Mouse (Mus musculus): ENCODE measurements around the gene Mast3. TPM values are rescaled to one million over a fixed set of nuclear protein-coding genes. Genes with fewer than 3 reads are reported as not detected.

Mast3 gene
- polyA plus RNA-seq, 1 experiment from 2014 or later, result 30.4 TPM

- no peaks in the 10 kb centered on the region for H3K27me3 ChIP-seq
- DNase-seq (ENCODE audit: low read depth, low spot score), result no peak
- ChIA-PET CTCF (interaction anchor here (0.9 kb wide), 1 partner anchor 9 kb away, joined by 3 read pairs; no protein-coding TSS in a partner anchor), POLR2A (no interaction called here)
- ATAC-seq, result no peak
- TF ChIP-seq CTCF (IDR thresholded peaks at IDR 0.05), result no peak
- in situ Hi-C loops (cut with MboI; ENCODE audit: low pct_unique_long_range_greater_than_20kb), result no loop called here
These were observed 18.4 kb downstream of the Mast3 start for GRCm38 (mm10) chr8:70786291-70787050.

GRCm38 (mm10) chr8:70780093-70780492 is 24.8 kb downstream of the Mast3 start:
- no peaks in the 10 kb centered on the region for H3K27me3 ChIP-seq
- ATAC-seq (no peak), DNase-seq (ENCODE audit: low read depth, low spot score) (no peak)
- ChIA-PET CTCF (no interaction called here), POLR2A (interaction anchor here (1.3 kb wide), 1 partner anchor 9 kb away, joined by 3 read pairs; no protein-coding TSS in a partner anchor)
- in situ Hi-C loops (cut with MboI; ENCODE audit: low pct_unique_long_range_greater_than_20kb), result no loop called here
- no peak for TF ChIP-seq CTCF (IDR thresholded peaks at IDR 0.05)

GRCm38 (mm10) chr8:70776496-70777444 is 28.1 kb downstream of the Mast3 start, which contains the start of gene Pik3r2:
TSS of gene Pik3r2 (minus strand) at chr8:70776713.
- ChIA-PET CTCF (interaction anchor here (1.0 kb wide), 1 partner anchor 14 kb away, joined by 8 read pairs; no protein-coding TSS in a partner anchor), POLR2A (interaction anchor here (0.7 to 1.3 kb wide), 3 partner anchors 12 to 738 kb away, joined by 3 to 11 read pairs (median 3); no protein-coding TSS in a partner anchor)
- DNase-seq (ENCODE audit: low read depth, low spot score) (peak; percentile 82), ATAC-seq (peak; percentile 82)
- H3K27me3 ChIP-seq, result no peaks in the 10 kb centered on the region
- in situ Hi-C loops (cut with MboI; ENCODE audit: low pct_unique_long_range_greater_than_20kb), result no loop called here
- TF ChIP-seq CTCF (IDR thresholded peaks at IDR 0.05), result no peak

GRCm38 (mm10) chr8:70775851-70776495 is 28.9 kb downstream of the Mast3 start:
- H3K27me3 ChIP-seq, result no peaks in the 10 kb centered on the region
- no peak for DNase-seq (ENCODE audit: low read depth, low spot score)
- no peak for TF ChIP-seq CTCF (IDR thresholded peaks at IDR 0.05)
- no peak for ATAC-seq
- in situ Hi-C loops (cut with MboI; ENCODE audit: low pct_unique_long_range_greater_than_20kb), result no loop called here
- POLR2A ChIA-PET, result interaction anchor here (0.7 to 1.3 kb wide), 4 partner anchors 12 to 738 kb away, joined by 3 to 11 read pairs (median 3); no protein-coding TSS in a partner anchor
- CTCF ChIA-PET, result no interaction called here

- no peak for TF ChIP-seq CTCF (IDR thresholded peaks at IDR 0.05)
- ATAC-seq (no peak), DNase-seq (ENCODE audit: low read depth, low spot score) (no peak)
- POLR2A ChIA-PET, result interaction anchor here (0.9 kb wide), 1 partner anchor 12 kb away, joined by 3 read pairs; no protein-coding TSS in a partner anchor
- H3K27me3 ChIP-seq, result no peaks in the 10 kb centered on the region
- CTCF ChIA-PET, result interaction anchor here (1.5 to 3.4 kb wide), 2 partner anchors 12 to 19 kb away, joined by 4 to 24 read pairs; no protein-coding TSS in a partner anchor
- in situ Hi-C loops (cut with MboI; ENCODE audit: low pct_unique_long_range_greater_than_20kb), result no loop called here
These were observed 29.6 kb downstream of the Mast3 start for GRCm38 (mm10) chr8:70775227-70775626.

GRCm38 (mm10) chr8:70774740-70775139 is 30.1 kb downstream of the Mast3 start:
- ChIA-PET POLR2A (interaction anchor here (0.9 kb wide), 1 partner anchor 11 kb away, joined by 3 read pairs; no protein-coding TSS in a partner anchor), CTCF (interaction anchor here (1.5 to 3.4 kb wide), 2 partner anchors 12 to 19 kb away, joined by 4 to 24 read pairs; no protein-coding TSS in a partner anchor)
- H3K27me3 ChIP-seq, result no peaks in the 10 kb centered on the region
- in situ Hi-C loops (cut with MboI; ENCODE audit: low pct_unique_long_range_greater_than_20kb), result no loop called here
- TF ChIP-seq CTCF (IDR thresholded peaks at IDR 0.05), result no peak
- DNase-seq (ENCODE audit: low read depth, low spot score) (no peak), ATAC-seq (no peak)

GRCm38 (mm10) chr8:70773833-70774232 is 31.0 kb downstream of the Mast3 start:
- ATAC-seq (no peak), DNase-seq (ENCODE audit: low read depth, low spot score) (no peak)
- CTCF ChIA-PET, result interaction anchor here (1.5 to 3.4 kb wide), 2 partner anchors 11 to 20 kb away, joined by 4 to 24 read pairs; no protein-coding TSS in a partner anchor
- POLR2A ChIA-PET, result no interaction called here
- TF ChIP-seq CTCF (IDR thresholded peaks at IDR 0.05), result no peak
- in situ Hi-C loops (cut with MboI; ENCODE audit: low pct_unique_long_range_greater_than_20kb), result no loop called here
- no peaks in the 10 kb centered on the region for H3K27me3 ChIP-seq

GRCm38 (mm10) chr8:70773410-70773809 is 31.4 kb downstream of the Mast3 start:
- ATAC-seq (no peak), DNase-seq (ENCODE audit: low read depth, low spot score) (no peak)
- in situ Hi-C loops (cut with MboI; ENCODE audit: low pct_unique_long_range_greater_than_20kb), result no loop called here
- TF ChIP-seq CTCF (IDR thresholded peaks at IDR 0.05), result no peak
- POLR2A ChIA-PET, result no interaction called here
- no peaks in the 10 kb centered on the region for H3K27me3 ChIP-seq
- CTCF ChIA-PET, result interaction anchor here (3.4 kb wide), 1 partner anchor 11 kb away, joined by 24 read pairs; no protein-coding TSS in a partner anchor

- TF ChIP-seq CTCF (IDR thresholded peaks at IDR 0.05), result no peak
- no peak for ATAC-seq
- ChIA-PET POLR2A (no interaction called here), CTCF (interaction anchor here (3.4 kb wide), 1 partner anchor 10 kb away, joined by 24 read pairs; no protein-coding TSS in a partner anchor)
- in situ Hi-C loops (cut with MboI; ENCODE audit: low pct_unique_long_range_greater_than_20kb), result no loop called here
- no peak for DNase-seq (ENCODE audit: low read depth, low spot score)
- no peaks in the 10 kb centered on the region for H3K27me3 ChIP-seq
These were observed 32.0 kb downstream of the Mast3 start for GRCm38 (mm10) chr8:70772890-70773289.

- POLR2A ChIA-PET, result no interaction called here
- no peaks in the 10 kb centered on the region for H3K27me3 ChIP-seq
- CTCF ChIA-PET, result interaction anchor here (3.4 kb wide), 1 partner anchor 9 kb away, joined by 24 read pairs; no protein-coding TSS in a partner anchor
- TF ChIP-seq CTCF (IDR thresholded peaks at IDR 0.05), result no peak
- in situ Hi-C loops (cut with MboI; ENCODE audit: low pct_unique_long_range_greater_than_20kb), result no loop called here
- DNase-seq (ENCODE audit: low read depth, low spot score) (no peak), ATAC-seq (no peak)
These were observed 32.8 kb downstream of the Mast3 start for GRCm38 (mm10) chr8:70772075-70772474.

Measured in Patski (cell line).